Mouse (Mus musculus) G1E (cell line): ENCODE measurements at regions not wholly inside any gene's neighbourhood (a gene's known extent, or its start where the extent isn't known, plus 50 kb on each side); places are given as distances from the start of the nearest gene placed in this dataset.

Source experiments
- CTCF ChIP-seq: IDR thresholded peaks from 2 replicates; pipeline ENCODE4 v1.5.1; 2012; ENCODE audit warnings: low read depth, low read length, inconsistent platforms, mixed read lengths
- POLR2AphosphoS5 ChIP-seq: IDR thresholded peaks from 2 replicates; pipeline ENCODE4 v1.6.1; 2012; ENCODE audit warnings: low read depth, low read length, inconsistent platforms; ENCODE audit not compliant: insufficient replicate concordance
- TAL1 ChIP-seq: conservative IDR thresholded peaks from 2 replicates; pipeline ENCODE4 v1.6.1; 2012; ENCODE audit warnings: low read depth, low read length, inconsistent platforms, mixed read lengths

GRCm38 (mm10) chr7:124907662-124908296, 536.7 kb upstream of the Kdm8 start:
- TF ChIP-seq CTCF, result no peak
- no peak for TF ChIP-seq TAL1
- no peak for TF ChIP-seq POLR2AphosphoS5
